In genomic region chr5:132479227-132479857, GRCm38 (mm10) we compare ENCODE assay signal across 27 mouse cellular contexts.
DNase-seq lines count a peak whose midpoint lies in the region; ATAC-seq and TF ChIP-seq lines count a peak whose summit lies in the region.
"Had no signal": no experiment of that assay in that cellular context is flagged by ENCODE, and none has a peak within 500 bp of the region (broad histone marks: within the 10 kb centered on the region; RNA-seq: fewer than 3 reads in every experiment).

No protein-coding gene starts in this region.

- peak overlapping the region; percentile 27; the same call in 1 of the 2 replicates for H3K4me3 ChIP-seq in heart, embryonic 10.5 days
- no peak overlapping the region for H3K4me3 ChIP-seq in heart, embryonic 15.5 days
- H3K4me3 ChIP-seq in liver, embryonic 14.5 days (ENCODE audit: insufficient read depth in 1 of 2, low read depth in 2 of 2, low read length in 2 of 2) = no peak overlapping the region
- no peak overlapping the region for H3K4me3 ChIP-seq in liver, embryonic 11.5 days (ENCODE audit: low read depth, low read length)
- H3K4me3 ChIP-seq: embryonic facial prominence, embryonic 12.5 days; forebrain, embryonic 10.5 days; layer of hippocampus, adult 2 months; limb, embryonic 13.5 days; megakaryocyte, embryonic 14.5 days; midbrain, embryonic 13.5 days; neural tube, embryonic 13.5 days had no signal

- ATAC-seq in heart, embryonic 15.5 days (replicated peaks; ENCODE audit: insufficient number of reproducible peaks, insufficient read depth, low FRiP score, low read depth) = no peak
- peak; percentile 41; the same call in 1 of the 2 replicates for ATAC-seq in liver, embryonic 14.5 days (ENCODE audit: insufficient read depth)
- no peak; the same call in 1 of the 2 replicates for ATAC-seq in liver, embryonic 11.5 days (replicated peaks; ENCODE audit: low FRiP score)
- ATAC-seq: forebrain, postnatal 0 days; hindbrain, embryonic 16.5 days; midbrain, embryonic 13.5 days had no signal

- H3K36me3 ChIP-seq in heart, embryonic 10.5 days = no peaks in the 10 kb centered on the region
- no peaks in the 10 kb centered on the region for H3K36me3 ChIP-seq in heart, embryonic 15.5 days
- no peaks in the 10 kb centered on the region for H3K36me3 ChIP-seq in liver, embryonic 14.5 days (replicated peaks; ENCODE audit: control insufficient read depth, insufficient read depth, low read depth)
- no peaks in the 10 kb centered on the region for H3K36me3 ChIP-seq in liver, embryonic 11.5 days (ENCODE audit: control insufficient read depth, insufficient read depth, low read length)
- H3K36me3 ChIP-seq: embryonic facial prominence, embryonic 12.5 days; forebrain, embryonic 10.5 days; limb, embryonic 13.5 days; midbrain, embryonic 13.5 days; neural tube, embryonic 13.5 days had no signal

- H3K27ac ChIP-seq in heart, embryonic 10.5 days = 0 out of 2 replicates have a peak overlapping the region, but pooled peaks have one; percentile 3
- H3K27ac ChIP-seq in heart, embryonic 15.5 days = no peak overlapping the region
- no peak overlapping the region for H3K27ac ChIP-seq in liver, embryonic 14.5 days
- H3K27ac ChIP-seq in liver, embryonic 11.5 days (ENCODE audit: low read depth, low read length) = no peak overlapping the region
- H3K27ac ChIP-seq: embryonic facial prominence, embryonic 12.5 days; forebrain, embryonic 10.5 days; layer of hippocampus, adult 2 months; limb, embryonic 13.5 days; midbrain, embryonic 13.5 days; neural tube, embryonic 13.5 days; stomach, postnatal 0 days had no signal

- peaks cover 21% of the 10 kb centered on the region for H3K4me1 ChIP-seq in heart, embryonic 10.5 days
- peaks cover 16% of the 10 kb centered on the region for H3K4me1 ChIP-seq in heart, embryonic 15.5 days (replicated peaks)
- H3K4me1 ChIP-seq in liver, embryonic 14.5 days (replicated peaks; ENCODE audit: control insufficient read depth in 2 of 2, insufficient read depth in 2 of 2, low read length in 1 of 2) = peaks cover 0 to 10% of the 10 kb centered on the region in 2 experiments; a peak in 2 of 4 replicates
- peaks cover 12% of the 10 kb centered on the region for H3K4me1 ChIP-seq in liver, embryonic 11.5 days (replicated peaks; ENCODE audit: control insufficient read depth, insufficient read depth, low read length)
- H3K4me1 ChIP-seq: megakaryocyte, embryonic 14.5 days had no signal

- 11% methylated on average over 11 of the region's 11 CpGs for WGBS in heart, embryonic 10.5 days
- 16% methylated on average over 11 of the region's 11 CpGs for WGBS in heart, embryonic 15.5 days
- 9% methylated on average over 11 of the region's 11 CpGs for WGBS in liver, embryonic 14.5 days (ENCODE audit: insufficient replicate concordance)
- 26% methylated on average over 11 of the region's 11 CpGs for WGBS in liver, embryonic 11.5 days

- peak overlapping the region; percentile 39 for H3K4me2 ChIP-seq in heart, embryonic 15.5 days
- H3K4me2 ChIP-seq in liver, embryonic 14.5 days (ENCODE audit: low read depth) = no peak overlapping the region
- no peak overlapping the region; the same call in 1 of the 2 replicates for H3K4me2 ChIP-seq in liver, embryonic 11.5 days
- H3K4me2 ChIP-seq: embryonic facial prominence, embryonic 12.5 days; limb, embryonic 13.5 days; midbrain, embryonic 13.5 days; neural tube, embryonic 13.5 days had no signal

- DNase-seq in heart, embryonic 10.5 days (ENCODE audit: low spot score) = no peak
- DNase-seq in heart, adult 11 months = no peak
- DNase-seq in heart, postnatal 25 days (ENCODE audit: low spot score) = no peak
- DNase-seq in liver, embryonic 14.5 days (ENCODE audit: low read depth in 3 of 3, low spot score in 3 of 3) = no peak
- DNase-seq in liver, embryonic 11.5 days (ENCODE audit: low spot score) = no peak
- DNase-seq in layer of hippocampus, adult 9-10 months (ENCODE audit: low spot score) = no peak
- DNase-seq: adrenal gland, postnatal 14 days; cerebellum, adult 11-12 months; cerebellum, adult 9-11 months; embryo, embryonic 11 days; forebrain, postnatal 0 days; kidney, adult 18-20 months; kidney, postnatal 36 days; lung, postnatal 36 days; right cerebral cortex, postnatal 4 days; thymus, adult 18-20 months; thymus, postnatal 25 days had no signal

- TF ChIP-seq EP300 in liver, embryonic 14.5 days (IDR thresholded peaks at IDR 0.05; ENCODE audit: low read depth) = no peak

- no peak overlapping the region for H3K9ac ChIP-seq in heart, embryonic 15.5 days
- H3K9ac ChIP-seq in liver, embryonic 14.5 days (replicated peaks) = no peak overlapping the region
- no peak overlapping the region for H3K9ac ChIP-seq in liver, embryonic 11.5 days (ENCODE audit: low read depth, low read length)
- H3K9ac ChIP-seq: embryonic facial prominence, embryonic 12.5 days; forebrain, postnatal 0 days; limb, embryonic 13.5 days; midbrain, embryonic 13.5 days; neural tube, embryonic 13.5 days had no signal

- intact Hi-C loops in heart, postnatal 25 days (cut with DNase I) = no loop called here

- H3K27me3 ChIP-seq in heart, embryonic 10.5 days (ENCODE audit: insufficient read depth, poor library complexity, severe bottlenecking) = no peaks in the 10 kb centered on the region
- H3K27me3 ChIP-seq in heart, embryonic 15.5 days = no peaks in the 10 kb centered on the region
- no peaks in the 10 kb centered on the region for H3K27me3 ChIP-seq in liver, embryonic 14.5 days (ENCODE audit: control insufficient read depth, insufficient read depth, low read length)
- H3K27me3 ChIP-seq in liver, embryonic 11.5 days (replicated peaks; ENCODE audit: control insufficient read depth, insufficient read depth, low read length) = no peaks in the 10 kb centered on the region
- H3K27me3 ChIP-seq: embryonic facial prominence, embryonic 12.5 days; limb, embryonic 13.5 days; megakaryocyte, embryonic 14.5 days; midbrain, embryonic 13.5 days; neural tube, embryonic 13.5 days had no signal

- TF ChIP-seq CTCF in liver, embryonic 14.5 days (IDR thresholded peaks at IDR 0.05; ENCODE audit: low read depth) = no peak

- H3K9me3 ChIP-seq in heart, embryonic 10.5 days = no peaks in the 10 kb centered on the region
- H3K9me3 ChIP-seq in heart, embryonic 15.5 days (replicated peaks) = no peaks in the 10 kb centered on the region
- H3K9me3 ChIP-seq in liver, embryonic 14.5 days (ENCODE audit: control insufficient read depth, low read length) = no peaks in the 10 kb centered on the region
- no peaks in the 10 kb centered on the region for H3K9me3 ChIP-seq in liver, embryonic 11.5 days (ENCODE audit: control insufficient read depth, low read length)
- H3K9me3 ChIP-seq: embryonic facial prominence, embryonic 12.5 days; forebrain, embryonic 10.5 days; limb, embryonic 13.5 days; megakaryocyte, embryonic 14.5 days; midbrain, embryonic 13.5 days; neural tube, embryonic 13.5 days had no signal
